Mouse (Mus musculus) left cerebral cortex, postnatal 10 days (tissue): ENCODE measurements at regions not wholly inside any gene's neighbourhood (a gene's known extent, or its start where the extent isn't known, plus 50 kb on each side); places are given as distances from the start of the nearest gene placed in this dataset.
A peak's percentile ranks its signal among the peaks of the same experiment; 100 is the strongest.

Experiments
- DNase-seq, 2 experiments: peaks; one replicate each; pipeline ENCODE4 v3.0.0; 2021 to 2022; ENCODE audit warnings: low spot score in 2 of 2, mixed read lengths in 1 of 2; ENCODE audit errors: extremely low spot score in 1 of 2
- intact Hi-C: fragments of 180-260 bp; cut with DNase I; formaldehyde crosslinking; loops from one replicate; pipeline ENCODE4 v1.15.1; 2025

DNA sequence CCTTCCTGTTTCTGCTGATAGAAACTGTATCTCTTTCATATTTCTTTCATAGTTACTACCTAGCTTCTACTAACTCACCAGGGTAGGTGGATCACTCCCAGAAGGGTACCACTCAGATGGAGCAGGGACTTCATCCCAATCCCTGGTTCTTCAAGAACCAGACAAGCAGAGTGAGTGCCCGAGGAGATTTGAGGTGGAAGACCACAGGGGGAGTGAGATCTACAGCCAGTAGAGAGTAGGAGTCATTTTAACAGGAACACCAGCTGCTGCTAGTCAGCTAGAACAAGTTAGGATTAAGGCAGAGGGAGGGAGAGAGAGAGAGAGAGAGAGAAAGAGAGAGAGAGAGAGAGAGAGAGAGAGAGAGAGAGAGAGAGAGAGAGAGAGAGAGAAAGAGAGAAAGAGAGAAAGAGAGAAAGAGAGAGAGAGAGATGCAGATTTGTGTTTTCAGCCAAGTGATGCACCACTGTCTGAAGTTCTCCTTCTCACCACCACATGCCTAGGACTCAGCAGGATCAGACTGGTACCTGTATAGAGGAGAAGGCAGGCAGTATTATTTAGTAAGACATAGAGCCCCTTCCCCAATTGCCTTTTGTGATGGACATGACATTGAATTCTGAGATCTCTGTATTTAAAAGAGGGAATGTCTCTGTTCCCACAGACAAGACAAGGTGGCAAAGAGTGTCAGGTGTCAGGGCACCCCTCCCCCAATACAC is 51.4 kb upstream of the Zfp648 start:
- intact Hi-C loops = no loop called here
- no peak for DNase-seq

DNA sequence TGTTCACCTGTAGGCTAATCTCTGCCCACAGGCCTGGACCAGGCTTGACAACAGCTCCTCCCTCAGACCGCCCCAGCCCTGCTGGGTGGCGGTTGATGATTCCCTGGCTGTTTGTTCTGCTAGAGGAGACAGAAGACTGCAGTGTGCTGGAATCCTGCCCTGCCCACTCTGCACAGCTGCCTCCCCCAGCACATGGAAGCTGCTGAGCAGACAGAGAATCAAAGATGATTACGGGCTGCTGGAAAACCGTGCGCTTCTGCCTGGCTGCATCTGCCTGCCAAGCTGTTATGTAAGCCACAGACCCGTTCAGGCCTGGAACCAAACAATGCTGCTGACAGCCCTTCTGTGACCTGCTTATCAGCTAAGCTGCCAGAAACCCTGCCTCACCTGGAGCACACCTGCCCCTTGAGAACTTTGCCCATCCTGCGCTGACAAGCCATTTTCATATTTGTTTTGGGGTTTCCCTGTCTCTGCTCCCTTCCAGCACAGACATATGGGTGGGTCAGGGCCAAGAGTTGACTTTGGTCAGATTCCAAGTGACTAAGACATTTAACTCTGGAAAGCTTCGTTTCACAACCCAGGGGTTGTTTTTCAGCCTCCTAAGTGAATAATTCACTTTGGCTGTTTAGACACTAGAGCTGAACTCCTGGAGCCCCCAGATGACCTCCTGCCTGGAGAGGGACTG is 50.7 kb upstream of the Zfp648 start:
- DNase-seq = peak; percentile 79 to 88
- intact Hi-C loops = no loop called here
